Mouse (Mus musculus) G1E-ER4 (cell line): Measurements from ENCODE around the gene Tmem216. TPM values are rescaled to one million over a fixed set of nuclear protein-coding genes. Genes with fewer than 3 reads are reported as not detected.

Experiments
- GATA1 ChIP-seq: IDR thresholded peaks from one replicate; pipeline ENCODE4 v1.8.0; 2012; ENCODE audit warnings: low read length, inconsistent platforms
- polyA plus RNA-seq: library from polyadenylated mRNA; stranded (reverse); fragments of >175 nt; gene quantifications from 2 replicates; pipeline ENCODE4 v1.2.3, GENCODE M21; 2012

The Tmem216 gene
- polyA plus RNA-seq, 1 experiment, result 1.8 TPM

- no peak for TF ChIP-seq GATA1
These were observed 25.9 kb upstream of the Tmem216 start for GRCm38 (mm10) chr19:10581984-10582383.

GRCm38 (mm10) chr19:10580761-10581160, 24.7 kb upstream of the Tmem216 start:
- no peak for TF ChIP-seq GATA1

GRCm38 (mm10) chr19:10580102-10580501, 24.1 kb upstream of the Tmem216 start:
- TF ChIP-seq GATA1, result no peak

GRCm38 (mm10) chr19:10576690-10577561, 20.9 kb upstream of the Tmem216 start, which contains the start of the genes Cyb561a3 and Tmem138:
Cyb561a3 (plus strand) TSS chr19:10577172.
Tmem138 (minus strand) TSS chr19:10577362.
- no peak for TF ChIP-seq GATA1

GRCm38 (mm10) chr19:10569627-10570026, 13.6 kb upstream of the Tmem216 start:
- TF ChIP-seq GATA1, result no peak

GRCm38 (mm10) chr19:10565217-10565616, 9.2 kb upstream of the Tmem216 start:
- no peak for TF ChIP-seq GATA1

- TF ChIP-seq GATA1, result no peak
These were observed 8.2 kb upstream of the Tmem216 start for GRCm38 (mm10) chr19:10564278-10564677.

GRCm38 (mm10) chr19:10562351-10562750, 6.3 kb upstream of the Tmem216 start:
- TF ChIP-seq GATA1, result no peak

GRCm38 (mm10) chr19:10561558-10562314, 5.7 kb upstream of the Tmem216 start:
- no peak for TF ChIP-seq GATA1

- no peak for TF ChIP-seq GATA1
These were observed 4.1 kb upstream of the Tmem216 start for GRCm38 (mm10) chr19:10560108-10560507.

- TF ChIP-seq GATA1, result no peak
These were observed 1.4 kb upstream of the Tmem216 start for GRCm38 (mm10) chr19:10557430-10557829.

GRCm38 (mm10) chr19:10557001-10557400, 963 bp upstream of the Tmem216 start:
- no peak for TF ChIP-seq GATA1

- no peak for TF ChIP-seq GATA1
These were observed 16.6 kb downstream of the Tmem216 start for GRCm38 (mm10) chr19:10539454-10539853.

GRCm38 (mm10) chr19:10530082-10530481, 26.0 kb downstream of the Tmem216 start:
- no peak for TF ChIP-seq GATA1

GRCm38 (mm10) chr19:10525910-10526309, 30.1 kb downstream of the Tmem216 start, which contains the start of gene Sdhaf2:
Sdhaf2 (minus strand) TSS chr19:10526142.
- no peak for TF ChIP-seq GATA1
